Mouse (Mus musculus) thymus, adult 2 months (tissue): Measurements from ENCODE around the gene 2010300C02Rik. TPM values are rescaled to one million over a fixed set of nuclear protein-coding genes. Genes with fewer than 3 reads are reported as not detected.

Experiments used
- DNase-seq: peaks from one replicate; pipeline ENCODE4 v3.0.0; 2021
- H3K27ac ChIP-seq: fragments of 200-500 bp; 2 replicates; pipeline ENCODE4 v1.5.1; 2012; ENCODE audit warnings: low read length, control low read depth; ENCODE audit not compliant: control insufficient read depth, insufficient read depth
- H3K27me3 ChIP-seq: fragments of 200-500 bp; 2 replicates; pipeline ENCODE4 v1.6.1; 2012; ENCODE audit warnings: mild to moderate bottlenecking, low read length, moderate library complexity, mixed read lengths; ENCODE audit not compliant: control insufficient read depth, insufficient read depth
- H3K36me3 ChIP-seq: fragments of 200-500 bp; 2 replicates; pipeline ENCODE4 v1.6.1; 2012; ENCODE audit warnings: mild to moderate bottlenecking, low read length, moderate library complexity; ENCODE audit not compliant: control insufficient read depth, insufficient read depth
- H3K4me1 ChIP-seq: fragments of 200-500 bp; replicated peaks from 2 replicates; pipeline ENCODE4 v1.6.1; 2012; ENCODE audit warnings: low read length; ENCODE audit not compliant: control insufficient read depth, insufficient read depth
- H3K4me3 ChIP-seq: fragments of 200-500 bp; 2 replicates; pipeline ENCODE4 v1.5.1; 2012; ENCODE audit warnings: mild to moderate bottlenecking, low read length, control low read depth, moderate library complexity; ENCODE audit not compliant: control insufficient read depth, insufficient read depth
- CTCF ChIP-seq: fragments of 200-500 bp; IDR thresholded peaks from 2 replicates; pipeline ENCODE4 v1.5.1; 2012; ENCODE audit warnings: mild to moderate bottlenecking, control low read depth, low read length, moderate library complexity, borderline replicate concordance; ENCODE audit not compliant: control insufficient read depth, poor library complexity, insufficient read depth; ENCODE audit errors: extremely low read depth
- POLR2A ChIP-seq: fragments of 200-500 bp; IDR thresholded peaks from 2 replicates; pipeline ENCODE4 v1.6.1; 2012; ENCODE audit warnings: mild to moderate bottlenecking, low read length, control low read depth, moderate library complexity; ENCODE audit not compliant: control insufficient read depth, poor library complexity, insufficient read depth; ENCODE audit errors: extremely low read depth
- WGBS: fragments of 180-500 bp; shearing (Covaris S2); methylation state at CpG from one replicate; pipeline ENCODE4 v1.1.7; 2018; 5-methylcytosine and 5-hydroxymethylcytosine counted together
- polyA plus RNA-seq: library from polyadenylated mRNA; depleted of rRNA; stranded (reverse); fragments of >200 nt; gene quantifications from 2 replicates; pipeline ENCODE4 v1.2.3, GENCODE M21; 2012

2010300C02Rik gene
- polyA plus RNA-seq, 1 experiment = 6.6 TPM

GRCm38 (mm10) chr1:37711596-37712356 is 8.1 kb downstream of the 2010300C02Rik start:
- TF ChIP-seq CTCF (no peak), POLR2A (no peak)
- no peak for DNase-seq
- 95% methylated on average over 10 of the region's 10 CpGs for WGBS
- no peaks in the 10 kb centered on the region for H3K4me1 ChIP-seq
- no peaks in the 10 kb centered on the region for H3K36me3 ChIP-seq
- no peak overlapping the region for H3K27ac ChIP-seq
- H3K27me3 ChIP-seq = no peaks in the 10 kb centered on the region
- H3K4me3 ChIP-seq = no peak overlapping the region

- WGBS = 96% methylated on average over 5 of the region's 5 CpGs
- Histone ChIP-seq H3K4me3 (no peak overlapping the region), H3K4me1 (no peaks in the 10 kb centered on the region), H3K27ac (no peak overlapping the region), H3K27me3 (no peaks in the 10 kb centered on the region), H3K36me3 (no peaks in the 10 kb centered on the region)
- TF ChIP-seq CTCF (no peak), POLR2A (no peak)
- DNase-seq = no peak
Observed at GRCm38 (mm10) chr1:37711082-37711481, 8.8 kb downstream of the 2010300C02Rik start.

GRCm38 (mm10) chr1:37709736-37710135 is 10.1 kb downstream of the 2010300C02Rik start:
- no peaks in the 10 kb centered on the region for H3K36me3 ChIP-seq
- no peak for DNase-seq
- no peak overlapping the region for H3K4me3 ChIP-seq
- H3K27ac ChIP-seq = no peak overlapping the region
- TF ChIP-seq CTCF (no peak), POLR2A (no peak)
- 58% methylated on average over 8 of the region's 8 CpGs for WGBS
- no peaks in the 10 kb centered on the region for H3K4me1 ChIP-seq
- H3K27me3 ChIP-seq = no peaks in the 10 kb centered on the region

- H3K4me3 ChIP-seq = no peak overlapping the region
- H3K4me1 ChIP-seq = no peaks in the 10 kb centered on the region
- no peak for DNase-seq
- H3K27me3 ChIP-seq = no peaks in the 10 kb centered on the region
- WGBS = 93% methylated on average over 6 of the region's 6 CpGs
- no peak overlapping the region for H3K27ac ChIP-seq
- H3K36me3 ChIP-seq = no peaks in the 10 kb centered on the region
- TF ChIP-seq CTCF = no peak
- TF ChIP-seq POLR2A = no peak
Observed at GRCm38 (mm10) chr1:37708270-37708955, 11.5 kb downstream of the 2010300C02Rik start.

GRCm38 (mm10) chr1:37702326-37702725 is 17.6 kb downstream of the 2010300C02Rik start:
- no peak for DNase-seq
- H3K4me1 ChIP-seq = peaks cover 20% of the 10 kb centered on the region
- H3K27ac ChIP-seq = no peak overlapping the region
- no peaks in the 10 kb centered on the region for H3K36me3 ChIP-seq
- H3K27me3 ChIP-seq = no peaks in the 10 kb centered on the region
- TF ChIP-seq CTCF (no peak), POLR2A (no peak)
- no peak overlapping the region for H3K4me3 ChIP-seq
- WGBS = 91% methylated on average over 4 of the region's 4 CpGs

GRCm38 (mm10) chr1:37698852-37699439 is 20.9 kb downstream of the 2010300C02Rik start:
- no peak for DNase-seq
- Histone ChIP-seq H3K27me3 (no peaks in the 10 kb centered on the region), H3K27ac (no peak overlapping the region), H3K36me3 (no peaks in the 10 kb centered on the region), H3K4me1 (peaks cover 51% of the 10 kb centered on the region), H3K4me3 (no peak overlapping the region)
- WGBS = 88% methylated on average over 5 of the region's 5 CpGs
- TF ChIP-seq POLR2A = no peak
- no peak for TF ChIP-seq CTCF
